Mouse (Mus musculus): ENCODE data around the gene Zscan18.
A peak's percentile ranks its signal among the peaks of the same experiment; 100 is the strongest.
"Not testable (repeated sequence)": the region's sequence is repeated elsewhere in the genome, so short reads cannot be mapped to it uniquely, and the experiment has no call there.

The Zscan18 gene

GRCm38 (mm10) chr7:12802866-12803726 is at the start of gene Zscan18:
Gene Zscan18, minus strand, starts transcription at chr7:12803635.
- no peak for DNase-seq (ENCODE audit: low read depth, low spot score)

- no peak for DNase-seq (ENCODE audit: low read depth, low spot score)
Observed at GRCm38 (mm10) chr7:12835779-12836178, 32.3 kb upstream of the Zscan18 start.

GRCm38 (mm10) chr7:12835193-12835671 is 31.8 kb upstream of the Zscan18 start:
- peak; percentile 39 for DNase-seq (ENCODE audit: low read depth, low spot score)

GRCm38 (mm10) chr7:12834162-12835120 is 31.0 kb upstream of the Zscan18 start, which contains the start of gene Zfp110:
Gene Zfp110, plus strand, starts transcription at chr7:12834761.
- DNase-seq (ENCODE audit: low read depth, low spot score): peak; percentile 87

- peak; percentile 90 for DNase-seq (ENCODE audit: low read depth, low spot score)
Observed at GRCm38 (mm10) chr7:12818521-12819295, 15.3 kb upstream of the Zscan18 start, which contains the start of gene Zfp329. Gene Zfp329, minus strand, starts transcription at chr7:12818858.

- no peak for DNase-seq (ENCODE audit: low read depth, low spot score)
Observed at GRCm38 (mm10) chr7:12815566-12815965, 12.1 kb upstream of the Zscan18 start.

GRCm38 (mm10) chr7:12803727-12804071 is 264 bp upstream of the Zscan18 start:
- no peak for DNase-seq (ENCODE audit: low read depth, low spot score)

GRCm38 (mm10) chr7:12799554-12799953 is 3.9 kb downstream of the Zscan18 start:
- DNase-seq (ENCODE audit: low read depth, low spot score): no peak

GRCm38 (mm10) chr7:12797971-12798370 is 5.5 kb downstream of the Zscan18 start:
- no peak for DNase-seq (ENCODE audit: low read depth, low spot score)

- DNase-seq (ENCODE audit: low read depth, low spot score): not testable (repeated sequence)
Observed at GRCm38 (mm10) chr7:12792624-12793023, 10.8 kb downstream of the Zscan18 start.

GRCm38 (mm10) chr7:12788025-12788424 is 15.4 kb downstream of the Zscan18 start:
- no peak for DNase-seq (ENCODE audit: low read depth, low spot score)

- DNase-seq (ENCODE audit: low read depth, low spot score): peak; percentile 13
Observed at GRCm38 (mm10) chr7:12787333-12787732, 16.1 kb downstream of the Zscan18 start.

GRCm38 (mm10) chr7:12780151-12780830 is 23.1 kb downstream of the Zscan18 start:
- no peak for DNase-seq (ENCODE audit: low read depth, low spot score)

GRCm38 (mm10) chr7:12779782-12780150 is 23.7 kb downstream of the Zscan18 start:
- no peak for DNase-seq (ENCODE audit: low read depth, low spot score)

GRCm38 (mm10) chr7:12779141-12779540 is 24.3 kb downstream of the Zscan18 start:
- no peak for DNase-seq (ENCODE audit: low read depth, low spot score)

GRCm38 (mm10) chr7:12774606-12775005 is 28.8 kb downstream of the Zscan18 start:
- DNase-seq (ENCODE audit: low read depth, low spot score): peak; percentile 4

GRCm38 (mm10) chr7:12774111-12774510 is 29.3 kb downstream of the Zscan18 start:
- no peak for DNase-seq (ENCODE audit: low read depth, low spot score)

- no peak for DNase-seq (ENCODE audit: low read depth, low spot score)
Observed at GRCm38 (mm10) chr7:12749431-12750198, 53.8 kb downstream of the Zscan18 start.

GRCm38 (mm10) chr7:12734904-12735303 is 68.5 kb downstream of the Zscan18 start, which contains the start of gene Vmn2r56:
Gene Vmn2r56, minus strand, starts transcription at chr7:12735004.
- no peak for DNase-seq (ENCODE audit: low read depth, low spot score)

Measured in 3T3-L1 (cell line).